Mouse (Mus musculus): ENCODE data around the gene Olfr648. TPM values are rescaled to one million over a fixed set of nuclear protein-coding genes. Genes with fewer than 3 reads are reported as not detected.

Gene Olfr648
- polyA plus RNA-seq, 1 experiment from 2014 or later, result 0.21 TPM

Other genes starting within 250 kb of the Olfr648 start
- not detected in 2 replicates for gene Olfr632, start 249.0 kb downstream of the Olfr648 start, polyA plus RNA-seq (2015; fragmentation: Nextera tagmentation; extraction: Ambion mirVana)
- not detected in 2 replicates for gene Olfr633, start 239.0 kb downstream of the Olfr648 start, polyA plus RNA-seq (2015; fragmentation: Nextera tagmentation; extraction: Ambion mirVana)
- not detected in 2 replicates for gene Olfr635, start 212.2 kb downstream of the Olfr648 start, polyA plus RNA-seq (2015; fragmentation: Nextera tagmentation; extraction: Ambion mirVana)
- not detected in 2 replicates for gene Olfr638, start 184.6 kb downstream of the Olfr648 start, polyA plus RNA-seq (2015; fragmentation: Nextera tagmentation; extraction: Ambion mirVana)
- gene Olfr639, start 166.1 kb downstream of the Olfr648 start, polyA plus RNA-seq (2015; fragmentation: Nextera tagmentation; extraction: Ambion mirVana), result not detected in 2 replicates
- not detected in 2 replicates for gene Olfr640, start 157.8 kb downstream of the Olfr648 start, polyA plus RNA-seq (2015; fragmentation: Nextera tagmentation; extraction: Ambion mirVana)
- not detected in 2 replicates for gene Olfr641, start 147.9 kb downstream of the Olfr648 start, polyA plus RNA-seq (2015; fragmentation: Nextera tagmentation; extraction: Ambion mirVana)
- not detected in 2 replicates for gene Olfr642, start 130.7 kb downstream of the Olfr648 start, polyA plus RNA-seq (2015; fragmentation: Nextera tagmentation; extraction: Ambion mirVana)
- gene 4930516K23Rik, start 121.9 kb downstream of the Olfr648 start, polyA plus RNA-seq (2015; fragmentation: Nextera tagmentation; extraction: Ambion mirVana), result not detected in 2 replicates
- not detected in 2 replicates for gene Olfr644, start 111.5 kb downstream of the Olfr648 start, polyA plus RNA-seq (2015; fragmentation: Nextera tagmentation; extraction: Ambion mirVana)
- gene Olfr645, start 97.9 kb downstream of the Olfr648 start, polyA plus RNA-seq (2015; fragmentation: Nextera tagmentation; extraction: Ambion mirVana), result not detected in 2 replicates
- not detected in 2 replicates for gene Olfr646, start 78.5 kb downstream of the Olfr648 start, polyA plus RNA-seq (2015; fragmentation: Nextera tagmentation; extraction: Ambion mirVana)
- gene Ubqln5, start 53.6 kb downstream of the Olfr648 start, polyA plus RNA-seq (2015; fragmentation: Nextera tagmentation; extraction: Ambion mirVana), result not detected in 2 replicates
- not detected in 2 replicates for gene Olfr643, start 46.0 kb downstream of the Olfr648 start, polyA plus RNA-seq (2015; fragmentation: Nextera tagmentation; extraction: Ambion mirVana)
- not detected in 2 replicates for gene Ubqln3, start 40.1 kb downstream of the Olfr648 start, polyA plus RNA-seq (2015; fragmentation: Nextera tagmentation; extraction: Ambion mirVana)
- gene Ubqlnl, start 32.8 kb downstream of the Olfr648 start, polyA plus RNA-seq (2015; fragmentation: Nextera tagmentation; extraction: Ambion mirVana), result not detected in 2 replicates
- gene Olfm5, start 18.6 kb downstream of the Olfr648 start, polyA plus RNA-seq (2015; fragmentation: Nextera tagmentation; extraction: Ambion mirVana), result 0.20 TPM in 1 of 2 replicates, not detected in the other
- gene Olfr649, start 12.6 kb upstream of the Olfr648 start, polyA plus RNA-seq (2015; fragmentation: Nextera tagmentation; extraction: Ambion mirVana), result not detected in 2 replicates
- 0.74 and 1.4 TPM in 2 replicates for gene Trim6, start 35.4 kb upstream of the Olfr648 start, polyA plus RNA-seq (2015; fragmentation: Nextera tagmentation; extraction: Ambion mirVana)
- gene Trim34a, start 61.1 kb upstream of the Olfr648 start, polyA plus RNA-seq (2015; fragmentation: Nextera tagmentation; extraction: Ambion mirVana), result 2.6 and 3.8 TPM in 2 replicates
- 0.39 and 0.74 TPM in 2 replicates for gene Trim5, start 104.7 kb upstream of the Olfr648 start, polyA plus RNA-seq (2015; fragmentation: Nextera tagmentation; extraction: Ambion mirVana)
- 4.3 and 6.8 TPM in 2 replicates for gene Trim12a, start 132.1 kb upstream of the Olfr648 start, polyA plus RNA-seq (2015; fragmentation: Nextera tagmentation; extraction: Ambion mirVana)
- 0.15 TPM in 1 of 2 replicates, not detected in the other for gene Trim34b, start 146.1 kb upstream of the Olfr648 start, polyA plus RNA-seq (2015; fragmentation: Nextera tagmentation; extraction: Ambion mirVana)
- 1.6 and 2.6 TPM in 2 replicates for gene Trim12c, start 170.0 kb upstream of the Olfr648 start, polyA plus RNA-seq (2015; fragmentation: Nextera tagmentation; extraction: Ambion mirVana)
- gene Trim30b, start 186.5 kb upstream of the Olfr648 start, polyA plus RNA-seq (2015; fragmentation: Nextera tagmentation; extraction: Ambion mirVana), result 0.09 and 0.10 TPM in 2 replicates
- 0.13 and 0.14 TPM in 2 replicates for gene Trim30c, start 217.4 kb upstream of the Olfr648 start, polyA plus RNA-seq (2015; fragmentation: Nextera tagmentation; extraction: Ambion mirVana)